Mouse (Mus musculus): ENCODE results near the gene Pam16. TPM values are rescaled to one million over a fixed set of nuclear protein-coding genes. Genes with fewer than 3 reads are reported as not detected.

Gene Pam16
- polyA plus RNA-seq, 1 experiment, result 12.2 TPM

DNA sequence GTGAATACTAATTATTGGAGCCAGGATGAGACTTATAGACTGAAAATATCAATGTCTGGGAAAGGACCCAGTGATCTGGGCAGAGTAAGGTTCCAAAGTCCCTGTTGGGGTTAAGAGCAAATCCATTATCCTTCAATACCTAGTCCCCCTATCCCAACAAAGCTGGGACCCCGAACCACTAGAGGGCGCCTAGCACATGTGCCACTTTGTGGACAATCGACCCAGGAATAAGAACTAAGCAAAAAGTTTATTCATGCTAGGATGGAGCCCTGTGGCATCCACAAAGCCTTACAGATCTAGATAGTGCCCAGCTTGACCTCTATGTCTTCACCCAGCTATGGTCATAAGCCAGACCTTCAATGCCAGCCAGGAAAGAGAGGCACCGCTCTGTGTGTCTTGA is 56.9 kb downstream of the Pam16 start:
- DNase-seq (ENCODE audit: low read depth, low spot score), result peak; percentile 64
- 20% methylated on average over 4 of the region's 4 CpGs for WGBS

Other genes with a start within 250 kb of the Pam16 start
- gene Adcy9, start 204.5 kb downstream of the Pam16 start, polyA plus RNA-seq (2012; rRNA removed), result 5.5 and 12.5 TPM in 2 replicates
- 2.9 and 3.3 TPM in 2 replicates for gene Srl, start 83.2 kb downstream of the Pam16 start, polyA plus RNA-seq (2012; rRNA removed)
- 11.1 and 13.2 TPM in 2 replicates for gene Tfap4, start 65.1 kb downstream of the Pam16 start, polyA plus RNA-seq (2012; rRNA removed)
- gene Glis2, start 30.3 kb downstream of the Pam16 start, polyA plus RNA-seq (2012; rRNA removed), result 8.1 TPM in 2 replicates
- 5.3 and 5.5 TPM in 2 replicates for gene Vasn, start 15.0 kb upstream of the Pam16 start, polyA plus RNA-seq (2012; rRNA removed)
- gene Dnaja3, start 15.0 kb upstream of the Pam16 start, polyA plus RNA-seq (2012; rRNA removed), result 31.3 and 35.5 TPM in 2 replicates
- gene Coro7, start 54.8 kb upstream of the Pam16 start, polyA plus RNA-seq (2012; rRNA removed), result 42.9 and 73.6 TPM in 2 replicates
- gene Nmral1, start 94.4 kb upstream of the Pam16 start, polyA plus RNA-seq (2012; rRNA removed), result 8.0 and 12.7 TPM in 2 replicates
- gene Hmox2, start 101.4 kb upstream of the Pam16 start, polyA plus RNA-seq (2012; rRNA removed), result 27.8 and 34.5 TPM in 2 replicates
- 29.6 and 56.2 TPM in 2 replicates for gene Cdip1, start 165.3 kb upstream of the Pam16 start, polyA plus RNA-seq (2012; rRNA removed)
- not detected in 2 replicates for gene 4930562C15Rik, start 210.4 kb upstream of the Pam16 start, polyA plus RNA-seq (2012; rRNA removed)

Data from large intestine, adult 2 months (tissue).